Mouse (Mus musculus) stomach, postnatal 0 days (tissue): ENCODE measurements around the gene Usp35.

Experiments
- CTCF ChIP-seq: IDR thresholded peaks from 2 replicates; pipeline ENCODE4 v1.5.1; 2016; ENCODE audit warnings: antibody characterized with exemption, low read depth, mild to moderate bottlenecking, moderate library complexity
- EP300 ChIP-seq: optimal IDR thresholded peaks from 2 replicates; pipeline ENCODE3; 2016; ENCODE audit warnings: antibody characterized with exemption

- TF ChIP-seq CTCF: no peak
- TF ChIP-seq EP300: no peak
Measured at GRCm38 (mm10) chr7:97304471-97304870, 27.3 kb downstream of the Usp35 start.
